In genomic region chr5:110415806-110416700, GRCm38 (mm10) we compare ENCODE assay signal across 8 mouse cellular contexts. TPM values are rescaled to one million over a fixed set of nuclear protein-coding genes. Genes with fewer than 3 reads are reported as not detected.
DNase-seq lines count a peak whose midpoint lies in the region; ATAC-seq and TF ChIP-seq lines count a peak whose summit lies in the region.
"Had no signal": no experiment of that assay in that cellular context is flagged by ENCODE, and none has a peak within 500 bp of the region (broad histone marks: within the 10 kb centered on the region; RNA-seq: fewer than 3 reads in every experiment).

No protein-coding gene starts in this region.

- H3K4me1 ChIP-seq in neural tube, embryonic 11.5 days (ENCODE audit: control insufficient read depth, insufficient read depth, low read length) = peaks cover 26% of the 10 kb centered on the region
- H3K4me1 ChIP-seq in hindbrain, postnatal 0 days (ENCODE audit: insufficient read depth, low read length) = peaks cover 27% of the 10 kb centered on the region; the same call in 1 of the 2 replicates

- TF ChIP-seq CTCF in hindbrain, postnatal 0 days (IDR thresholded peaks at IDR 0.05; ENCODE audit: low read depth) = no peak

- no peaks in the 10 kb centered on the region for H3K9me3 ChIP-seq in neural tube, embryonic 11.5 days (ENCODE audit: control insufficient read depth, low read length)
- no peaks in the 10 kb centered on the region for H3K9me3 ChIP-seq in hindbrain, postnatal 0 days (ENCODE audit: low read length)

- H3K27ac ChIP-seq in neural tube, embryonic 11.5 days (ENCODE audit: low read depth, low read length) = peak overlapping the region; percentile 72
- peak overlapping the region; percentile 37; the same call in 1 of the 2 replicates for H3K27ac ChIP-seq in hindbrain, postnatal 0 days

- peak overlapping the region; percentile 13; the same call in 1 of the 2 replicates for H3K4me2 ChIP-seq in neural tube, embryonic 11.5 days (ENCODE audit: low read depth)
- no peak overlapping the region for H3K4me2 ChIP-seq in hindbrain, postnatal 0 days (ENCODE audit: low read depth, low read length)

- H3K36me3 ChIP-seq in neural tube, embryonic 11.5 days (ENCODE audit: control insufficient read depth, insufficient read depth, low read length) = no peaks in the 10 kb centered on the region
- H3K36me3 ChIP-seq in hindbrain, postnatal 0 days (ENCODE audit: insufficient read depth, low read length) = no peaks in the 10 kb centered on the region

- DNase-seq in neural tube, embryonic 11.5 days (ENCODE audit: low spot score) = no peak
- no peak for DNase-seq in neural tube, embryonic 10.5 days (ENCODE audit: extremely low spot score, low spot score)
- DNase-seq in heart, adult 8-10 months (ENCODE audit: low spot score) = peak; percentile 22
- DNase-seq in hindbrain, postnatal 0 days (ENCODE audit: low spot score) = no peak
- no peak for DNase-seq in urinary bladder, postnatal 14 days (ENCODE audit: low spot score)
- no peak for DNase-seq in thymus, postnatal 10 days (ENCODE audit: low spot score in 2 of 2)
- no peak for DNase-seq in right cerebral cortex, postnatal 36 days (ENCODE audit: low spot score in 2 of 2)
- DNase-seq: thymus, adult 18-20 months had no signal

- H3K4me3 ChIP-seq in neural tube, embryonic 11.5 days (ENCODE audit: low read depth, low read length) = no peak overlapping the region
- no peak overlapping the region for H3K4me3 ChIP-seq in hindbrain, postnatal 0 days (ENCODE audit: low read length)

- 43% methylated on average over 13 of the region's 13 CpGs for WGBS in neural tube, embryonic 11.5 days
- WGBS in hindbrain, postnatal 0 days = 43% methylated on average over 13 of the region's 13 CpGs

- no peaks in the 10 kb centered on the region for H3K27me3 ChIP-seq in neural tube, embryonic 11.5 days (ENCODE audit: control insufficient read depth, insufficient read depth, low read length)
- no peaks in the 10 kb centered on the region for H3K27me3 ChIP-seq in hindbrain, postnatal 0 days (ENCODE audit: insufficient read depth, low read length)

- 0 out of 2 replicates have a peak, but pooled peaks have one; percentile 8 for ATAC-seq in neural tube, embryonic 11.5 days (ENCODE audit: insufficient read depth, low FRiP score, low TSS enrichment)
- ATAC-seq in hindbrain, postnatal 0 days = peak; percentile 9; the same call in 1 of the 2 replicates

- no peak overlapping the region for H3K9ac ChIP-seq in neural tube, embryonic 11.5 days (ENCODE audit: low read length)
- no peak overlapping the region for H3K9ac ChIP-seq in hindbrain, postnatal 0 days (replicated peaks; ENCODE audit: low read length)

RNA-seq across cellular contexts. Expression of gene Fbrsl1, which starts 32.2 kb away (rescaled TPM):
- 22.2 and 25.4 TPM in 2 replicates for polyA plus RNA-seq in neural tube, embryonic 11.5 days (2014; fragmentation: Nextera tagmentation; extraction: Ambion mirVana)
- total RNA-seq in heart, adult 8-10 months (2022) = 10 to 100 TPM; 44.1 to 53.9 (median 46.1) TPM
- total RNA-seq in hindbrain, postnatal 0 days (2014; rRNA removed) = 38.0 and 41.1 TPM in 2 replicates
- 15.4 and 18.8 TPM in 2 replicates for polyA plus RNA-seq in hindbrain, postnatal 0 days (2015; fragmentation: Nextera tagmentation; extraction: Ambion mirVana)
